Mouse (Mus musculus) forebrain, embryonic 15.5 days (tissue): ENCODE measurements around the gene Timm23. TPM values are rescaled to one million over a fixed set of nuclear protein-coding genes. Genes with fewer than 3 reads are reported as not detected.
A peak's percentile ranks its signal among the peaks of the same experiment; 100 is the strongest.

ENCODE experiments used
- ATAC-seq: fragments of 200-750 bp; cut with Nextera tagmentation; replicated peaks from 2 replicates; pipeline ENCODE4 v1.8.0; 2017; ENCODE audit warnings: mild to moderate bottlenecking, moderate TSS enrichment, moderate library complexity
- H3K27ac ChIP-seq: fragments of 300-500 bp; sonication (generic); replicated peaks from 2 replicates; pipeline ENCODE4 v1.5.1; 2015; ENCODE audit warnings: mild to moderate bottlenecking, inconsistent platforms
- H3K27me3 ChIP-seq: fragments of 300-500 bp; sonication (generic); 2 replicates; pipeline ENCODE4 v1.6.1; 2015; ENCODE audit warnings: inconsistent platforms
- H3K36me3 ChIP-seq: fragments of 300-500 bp; sonication (generic); 2 replicates; pipeline ENCODE4 v1.6.1; 2015; ENCODE audit warnings: mild to moderate bottlenecking, inconsistent platforms
- H3K4me1 ChIP-seq: fragments of 300-500 bp; sonication (generic); 2 replicates; pipeline ENCODE4 v1.6.1; 2015; ENCODE audit warnings: inconsistent platforms
- H3K4me2 ChIP-seq: fragments of 300-500 bp; sonication (generic); replicated peaks from 2 replicates; pipeline ENCODE4 v1.6.1; 2015; ENCODE audit warnings: mild to moderate bottlenecking, inconsistent platforms
- H3K4me3 ChIP-seq: fragments of 300-500 bp; sonication (generic); 2 replicates; pipeline ENCODE4 v1.5.1; 2015; ENCODE audit warnings: mild to moderate bottlenecking, inconsistent platforms
- H3K9ac ChIP-seq: fragments of 300-500 bp; sonication (generic); replicated peaks from 2 replicates; pipeline ENCODE4 v1.6.1; 2015; ENCODE audit warnings: mild to moderate bottlenecking, inconsistent platforms
- H3K9me3 ChIP-seq: fragments of 300-500 bp; sonication (generic); 2 replicates; pipeline ENCODE4 v1.6.1; 2016; ENCODE audit warnings: inconsistent platforms
- WGBS: fragments of 180-500 bp; shearing (Covaris S2); methylation state at CpG from one replicate; pipeline ENCODE4 v1.1.7; 2015; ENCODE audit warnings: mixed read lengths; 5-methylcytosine and 5-hydroxymethylcytosine counted together
- polyA plus RNA-seq: library from polyadenylated mRNA; unstranded; fragments of >200 nt; fragmentation: Nextera tagmentation; extraction: Ambion mirVana; gene quantifications from 2 replicates; pipeline ENCODE4 v1.2.1, GENCODE M21; 2015

Timm23 gene
- polyA plus RNA-seq, 1 experiment from 2014 or later = 228 TPM

- H3K4me3 ChIP-seq = no peak overlapping the region
- no peak for ATAC-seq
- no peak overlapping the region for H3K9ac ChIP-seq
- no peaks in the 10 kb centered on the region for H3K9me3 ChIP-seq
- no peak overlapping the region for H3K4me2 ChIP-seq
- no peaks in the 10 kb centered on the region for H3K36me3 ChIP-seq
- H3K27me3 ChIP-seq = no peaks in the 10 kb centered on the region
- H3K27ac ChIP-seq = no peak overlapping the region
- H3K4me1 ChIP-seq = peaks cover 30% of the 10 kb centered on the region
- 93% methylated on average over 11 of the region's 11 CpGs for WGBS
Observed at GRCm38 (mm10) chr14:32163203-32163888, 38.4 kb downstream of the Timm23 start.

- Histone ChIP-seq H3K9ac (no peak overlapping the region), H3K4me1 (peaks cover 30% of the 10 kb centered on the region), H3K36me3 (no peaks in the 10 kb centered on the region), H3K27me3 (no peaks in the 10 kb centered on the region), H3K4me2 (no peak overlapping the region), H3K4me3 (no peak overlapping the region), H3K27ac (no peak overlapping the region), H3K9me3 (no peaks in the 10 kb centered on the region)
- WGBS = 93% methylated on average over 5 of the region's 5 CpGs
- ATAC-seq = no peak
Observed at GRCm38 (mm10) chr14:32162231-32162630, 39.5 kb downstream of the Timm23 start.

DNA sequence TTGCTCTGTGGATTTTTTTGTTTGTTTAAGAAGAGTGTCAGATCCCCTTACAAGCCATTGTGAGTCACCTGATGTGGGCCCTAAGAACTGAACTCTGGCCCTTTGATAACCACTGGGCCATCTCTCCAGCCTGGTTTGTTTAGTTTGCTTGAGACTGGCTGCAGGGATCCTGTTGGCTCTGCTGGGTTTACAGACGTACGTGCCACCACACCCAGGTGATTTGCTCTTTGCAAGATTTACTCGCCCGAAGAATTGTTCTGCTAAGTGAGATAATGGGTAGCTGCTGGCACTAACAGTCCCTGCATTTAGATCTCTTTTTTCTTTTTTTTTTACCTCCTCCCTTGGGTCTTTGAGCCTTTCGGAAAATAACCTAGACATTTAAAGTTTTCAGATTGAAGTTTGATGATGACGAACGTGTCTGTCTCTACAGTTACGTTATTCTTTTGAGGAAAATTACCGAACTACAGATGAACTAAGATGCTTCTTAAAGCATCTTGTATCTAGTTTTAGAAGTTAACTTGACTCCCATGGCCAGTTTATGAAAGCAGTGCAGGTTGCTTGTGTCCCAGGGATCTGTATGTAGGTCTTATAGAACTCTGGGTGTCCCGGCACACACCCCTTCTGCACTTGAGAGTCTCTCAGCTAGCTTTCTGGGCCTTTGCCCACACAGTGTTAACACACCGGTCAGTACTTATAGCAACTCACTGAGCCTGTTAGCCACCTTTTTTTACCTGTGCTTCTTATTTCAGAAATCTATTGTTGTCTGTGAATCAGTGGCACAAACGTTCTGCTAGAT, 40.4 kb downstream of the Timm23 start:
- no peak for ATAC-seq
- Histone ChIP-seq H3K4me2 (peak overlapping the region; percentile 85; the same call in 1 of the 2 replicates), H3K27ac (no peak overlapping the region), H3K9ac (peak overlapping the region; percentile 86; the same call in 1 of the 2 replicates), H3K4me3 (no peak overlapping the region), H3K27me3 (no peaks in the 10 kb centered on the region), H3K9me3 (no peaks in the 10 kb centered on the region), H3K36me3 (no peaks in the 10 kb centered on the region), H3K4me1 (peaks cover 30% of the 10 kb centered on the region)
- WGBS = 89% methylated on average over 12 of the region's 12 CpGs

GRCm38 (mm10) chr14:32160563-32160962, 41.1 kb downstream of the Timm23 start:
- Histone ChIP-seq H3K9me3 (no peaks in the 10 kb centered on the region), H3K4me3 (peak overlapping the region; percentile 67), H3K4me1 (peaks cover 28% of the 10 kb centered on the region), H3K27me3 (no peaks in the 10 kb centered on the region), H3K4me2 (peak overlapping the region; percentile 85), H3K27ac (peak overlapping the region; percentile 64; the same call in 1 of the 2 replicates), H3K9ac (peak overlapping the region; percentile 86), H3K36me3 (no peaks in the 10 kb centered on the region)
- WGBS = 41% methylated on average over 7 of the region's 7 CpGs
- ATAC-seq = no peak

GRCm38 (mm10) chr14:32159690-32160246, 41.9 kb downstream of the Timm23 start, which contains the start of gene Ncoa4:
Gene Ncoa4, plus strand, starts transcription at chr14:32159865.
- peak within 1 kb of the TSS; percentile 85 for H3K4me2 ChIP-seq
- no peaks in the 10 kb centered on the region for H3K36me3 ChIP-seq
- H3K27me3 ChIP-seq = no peaks in the 10 kb centered on the region
- peak; percentile 98 for ATAC-seq
- H3K9ac ChIP-seq = peak within 1 kb of the TSS; percentile 86
- H3K4me3 ChIP-seq = peak within 1 kb of the TSS; percentile 67
- H3K4me1 ChIP-seq = peaks cover 22% of the 10 kb centered on the region
- H3K9me3 ChIP-seq = no peaks in the 10 kb centered on the region
- WGBS = under 1% methylated on average over 40 of the region's 40 CpGs
- H3K27ac ChIP-seq = peak within 1 kb of the TSS; percentile 64

- no peaks in the 10 kb centered on the region for H3K36me3 ChIP-seq
- H3K27ac ChIP-seq = peak overlapping the region; percentile 25; the same call in 1 of the 2 replicates
- no peaks in the 10 kb centered on the region for H3K9me3 ChIP-seq
- peak overlapping the region; percentile 85 for H3K4me2 ChIP-seq
- peaks cover 22% of the 10 kb centered on the region for H3K4me1 ChIP-seq
- peak overlapping the region; percentile 67 for H3K4me3 ChIP-seq
- ATAC-seq = peak; percentile 66
- no peaks in the 10 kb centered on the region for H3K27me3 ChIP-seq
- WGBS = 38% methylated on average over 4 of the region's 4 CpGs
- H3K9ac ChIP-seq = peak overlapping the region; percentile 22
Observed at GRCm38 (mm10) chr14:32159150-32159670, 42.5 kb downstream of the Timm23 start.

DNA sequence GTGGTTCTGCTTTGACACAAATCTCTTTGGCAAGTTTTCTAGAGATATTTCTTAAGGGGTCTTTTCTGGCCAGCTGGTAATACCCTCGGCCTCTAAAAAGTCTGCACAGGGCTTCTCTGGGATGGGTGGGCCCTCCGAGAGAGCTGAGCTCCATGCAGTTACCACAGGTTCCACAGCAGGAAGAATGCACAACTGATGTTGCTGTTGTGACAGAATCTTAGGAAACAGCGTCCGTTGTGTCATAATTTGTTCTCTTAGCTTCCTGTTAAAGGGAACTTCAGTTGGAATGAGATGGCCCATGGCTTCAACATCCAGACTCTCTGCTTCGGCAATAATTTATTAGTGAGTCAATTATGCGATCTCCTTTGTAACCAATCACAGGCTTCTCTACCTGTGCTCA, 46.9 kb downstream of the Timm23 start:
- H3K27me3 ChIP-seq = no peaks in the 10 kb centered on the region
- no peaks in the 10 kb centered on the region for H3K36me3 ChIP-seq
- WGBS = 92% methylated on average over 6 of the region's 6 CpGs
- no peak for ATAC-seq
- H3K4me2 ChIP-seq = no peak overlapping the region
- no peaks in the 10 kb centered on the region for H3K9me3 ChIP-seq
- no peak overlapping the region for H3K9ac ChIP-seq
- peaks cover 6% of the 10 kb centered on the region for H3K4me1 ChIP-seq
- H3K27ac ChIP-seq = no peak overlapping the region
- no peak overlapping the region for H3K4me3 ChIP-seq

- 97% methylated on average over 2 of the region's 2 CpGs for WGBS
- H3K9ac ChIP-seq = no peak overlapping the region
- no peak for ATAC-seq
- no peak overlapping the region for H3K27ac ChIP-seq
- no peaks in the 10 kb centered on the region for H3K4me1 ChIP-seq
- H3K9me3 ChIP-seq = no peaks in the 10 kb centered on the region
- no peak overlapping the region for H3K4me3 ChIP-seq
- no peaks in the 10 kb centered on the region for H3K27me3 ChIP-seq
- no peak overlapping the region for H3K4me2 ChIP-seq
- H3K36me3 ChIP-seq = no peaks in the 10 kb centered on the region
Observed at GRCm38 (mm10) chr14:32153156-32153555, 48.5 kb downstream of the Timm23 start.

DNA sequence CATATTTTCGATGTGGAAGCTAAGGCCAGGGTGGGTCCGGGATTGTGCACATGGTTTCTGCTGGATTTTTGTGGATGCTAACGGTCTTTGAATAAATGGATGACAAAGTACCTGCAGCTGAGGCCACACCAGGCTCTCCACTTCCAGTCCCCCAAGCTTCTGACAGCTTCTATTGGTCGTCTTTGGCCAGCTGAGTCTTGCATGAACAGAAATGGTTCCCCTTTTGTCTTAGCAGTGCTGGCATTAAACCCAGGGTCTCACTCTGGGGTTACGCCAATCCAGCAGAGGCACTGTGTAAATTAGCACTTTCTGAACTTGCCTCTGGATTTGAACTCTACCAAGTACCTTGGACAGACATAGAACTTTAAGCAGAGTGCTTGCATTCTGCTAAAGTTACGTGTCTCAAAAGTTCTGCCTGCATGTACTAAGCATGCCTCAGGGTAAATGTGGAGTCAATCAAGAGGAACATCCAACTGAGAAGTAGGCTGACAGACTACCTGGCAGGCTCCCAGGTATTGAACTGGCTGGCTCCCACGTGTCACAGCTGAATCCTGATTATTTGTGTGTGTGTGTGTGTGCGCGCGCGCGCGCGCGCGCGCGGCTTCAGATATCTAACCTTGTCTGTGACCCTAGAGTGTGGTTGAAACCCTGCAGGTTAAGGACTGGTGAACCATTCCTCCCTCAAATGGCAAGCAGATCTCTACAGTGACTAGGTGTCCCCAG, 49.3 kb downstream of the Timm23 start:
- Histone ChIP-seq H3K9me3 (no peaks in the 10 kb centered on the region), H3K27me3 (no peaks in the 10 kb centered on the region), H3K27ac (no peak overlapping the region), H3K36me3 (no peaks in the 10 kb centered on the region), H3K4me3 (no peak overlapping the region), H3K4me1 (no peaks in the 10 kb centered on the region), H3K9ac (no peak overlapping the region), H3K4me2 (no peak overlapping the region)
- WGBS = 92% methylated on average over 18 of the region's 18 CpGs
- no peak for ATAC-seq

DNA sequence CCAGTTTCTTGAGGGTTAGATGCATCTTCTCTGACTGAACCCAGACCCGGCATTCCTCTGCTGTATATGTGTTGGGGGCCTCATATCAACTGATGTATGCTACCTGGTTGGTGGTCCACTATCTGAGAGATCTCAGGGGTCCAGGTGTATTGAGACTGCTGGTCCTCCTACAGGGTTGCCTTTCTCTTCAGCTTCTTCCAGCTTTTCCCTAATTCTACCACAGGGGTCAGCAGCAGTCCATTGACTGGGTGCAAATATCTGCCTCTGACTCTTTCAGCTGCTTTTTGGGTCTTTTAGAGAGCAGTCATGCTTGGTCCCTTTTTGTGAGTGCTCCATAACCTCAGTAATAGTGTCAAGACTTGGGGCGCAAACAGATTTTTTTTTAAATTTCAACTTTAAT, 50.8 kb downstream of the Timm23 start:
- Histone ChIP-seq H3K9me3 (no peaks in the 10 kb centered on the region), H3K27me3 (no peaks in the 10 kb centered on the region), H3K4me3 (no peak overlapping the region), H3K4me2 (no peak overlapping the region), H3K27ac (no peak overlapping the region), H3K4me1 (no peaks in the 10 kb centered on the region), H3K9ac (no peak overlapping the region), H3K36me3 (no peaks in the 10 kb centered on the region)
- ATAC-seq = no peak
- 96% methylated on average over 2 of the region's 2 CpGs for WGBS

GRCm38 (mm10) chr14:32146578-32146977, 55.1 kb downstream of the Timm23 start:
- no peak for ATAC-seq
- Histone ChIP-seq H3K36me3 (no peaks in the 10 kb centered on the region), H3K27ac (no peak overlapping the region), H3K9ac (no peak overlapping the region), H3K4me3 (no peak overlapping the region), H3K4me1 (no peaks in the 10 kb centered on the region), H3K4me2 (no peak overlapping the region), H3K9me3 (no peaks in the 10 kb centered on the region), H3K27me3 (no peaks in the 10 kb centered on the region)
- 59% methylated on average over 2 of the region's 2 CpGs for WGBS
